Mouse (Mus musculus): ENCODE data around the gene Mzt1.
A peak's percentile ranks its signal among the peaks of the same experiment; 100 is the strongest.
"Not testable (repeated sequence)": the region's sequence is repeated elsewhere in the genome, so short reads cannot be mapped to it uniquely, and the experiment has no call there.

Gene Mzt1

DNA sequence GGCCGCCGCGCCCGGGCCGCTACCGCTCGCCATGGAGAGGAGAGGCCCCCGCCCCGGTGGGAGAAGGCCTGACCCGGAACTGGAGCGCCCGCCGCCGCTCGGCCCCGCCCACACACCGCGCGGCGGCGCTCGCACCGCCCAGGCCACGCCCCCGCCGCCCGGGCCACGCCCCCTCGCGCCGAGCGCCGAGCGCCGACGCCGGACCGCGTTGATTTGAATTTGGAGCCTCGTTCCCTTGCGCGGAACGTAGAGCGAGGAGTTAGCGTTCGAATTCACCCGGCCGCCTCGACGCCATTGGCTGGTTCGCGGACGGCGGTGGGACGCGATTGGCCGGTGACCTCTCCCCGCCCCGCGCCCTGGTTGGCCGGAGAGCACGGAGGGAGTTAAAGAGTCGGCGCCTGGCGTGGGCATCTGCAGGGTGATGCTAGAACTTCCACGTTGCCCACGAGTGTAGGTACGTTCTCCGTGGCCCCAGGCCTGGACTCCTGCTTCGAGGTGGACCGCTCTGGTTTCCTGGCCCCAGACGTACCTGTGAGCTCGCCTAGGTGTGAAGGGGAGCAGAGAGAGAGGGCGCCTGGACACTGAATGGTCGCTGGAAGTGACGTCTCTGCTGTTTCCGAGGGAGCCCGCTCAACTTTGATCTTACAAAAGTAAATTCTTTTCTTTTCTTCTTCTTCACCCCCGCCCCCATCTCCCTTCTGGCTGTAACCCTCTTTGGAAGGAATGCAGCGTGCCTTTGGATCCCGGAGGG lies at the start of gene Mzt1, which contains the start of gene Bora:
TSS of gene Mzt1 (minus strand) at position 104 of the 751 bp plus-strand sequence.
TSS of gene Bora (plus strand) at position 192 of the 751 bp plus-strand sequence.
- DNase-seq (ENCODE audit: low spot score): peak; percentile 95

DNA sequence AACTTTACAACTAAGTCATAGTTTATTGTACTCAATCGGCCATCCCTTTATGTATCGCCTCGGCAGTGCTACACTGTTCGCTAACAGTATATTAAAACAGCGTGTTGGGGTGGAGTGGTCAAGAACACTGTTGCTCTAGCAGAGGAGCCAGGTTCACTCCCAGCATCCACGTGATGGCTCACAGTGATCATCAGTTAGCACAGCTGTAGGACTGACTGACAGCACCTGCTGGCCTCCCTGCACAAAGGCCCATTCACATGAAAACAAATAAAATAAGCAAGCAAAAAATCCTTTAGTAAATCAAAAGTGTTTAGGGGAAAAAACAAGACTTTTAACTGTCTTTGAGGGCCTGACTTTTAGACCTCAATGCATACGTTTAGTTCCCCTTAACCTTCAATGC lies 43.0 kb upstream of the Mzt1 start:
- no peak for DNase-seq (ENCODE audit: low spot score)

DNA sequence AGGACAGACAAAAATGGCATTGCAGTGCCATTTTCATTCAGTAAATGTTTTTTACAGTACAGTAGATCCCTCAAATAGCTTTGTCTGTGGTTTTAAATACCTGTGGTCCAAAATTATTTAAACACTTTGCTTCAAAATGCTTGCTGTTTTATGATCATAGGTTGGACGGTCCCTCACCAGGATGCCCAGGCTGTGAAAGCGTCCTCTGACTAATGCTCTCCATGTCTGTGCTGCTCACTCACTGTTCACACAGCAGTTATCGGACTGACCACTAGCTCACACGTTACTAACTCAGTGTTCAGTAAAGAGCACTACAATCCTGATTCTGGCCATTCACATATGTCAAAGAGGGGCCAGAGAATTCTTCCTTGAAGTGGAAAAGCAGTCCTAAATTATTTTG lies 25.2 kb upstream of the Mzt1 start:
- no peak for DNase-seq (ENCODE audit: low spot score)

DNA sequence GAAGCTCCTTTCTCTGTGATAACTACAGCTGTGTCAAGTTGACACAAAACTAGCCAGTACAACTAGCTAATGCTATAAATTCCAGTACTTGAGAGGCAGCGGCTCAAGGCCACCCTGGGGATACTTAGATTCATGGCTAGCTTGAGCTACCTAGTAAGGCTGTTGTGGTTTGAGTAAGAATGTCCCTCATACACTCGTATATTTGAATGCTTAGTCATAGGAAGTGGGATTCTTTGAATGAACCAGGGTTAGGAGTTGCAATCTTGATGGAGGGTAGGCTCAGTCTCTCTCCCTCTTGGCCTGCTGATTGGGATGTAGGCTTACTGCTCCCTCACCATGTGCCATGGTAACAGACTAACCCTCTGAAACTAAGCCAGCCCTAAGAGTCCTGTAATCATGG lies 17.2 kb upstream of the Mzt1 start:
- no peak for DNase-seq (ENCODE audit: low spot score)

DNA sequence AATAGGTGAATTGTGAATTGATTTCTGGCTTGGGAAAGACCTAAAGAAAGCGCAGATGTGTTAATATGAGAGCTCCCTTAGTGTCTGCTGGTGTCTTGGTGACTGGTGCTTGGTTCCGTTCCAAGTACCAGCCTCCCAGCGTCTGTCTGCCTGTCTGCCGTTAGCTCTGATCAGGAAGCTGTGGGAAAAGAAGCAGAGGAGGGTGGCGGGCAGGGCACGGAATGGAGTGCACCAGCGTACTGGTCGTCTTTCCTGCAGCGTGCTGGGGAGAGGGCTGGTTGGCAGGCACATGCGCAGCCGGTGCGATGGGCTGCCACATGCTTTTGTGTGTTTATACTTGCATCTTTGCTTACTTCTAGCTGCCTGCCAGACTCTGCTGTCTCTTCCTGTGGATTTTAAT lies 14.7 kb upstream of the Mzt1 start:
- DNase-seq (ENCODE audit: low spot score): no peak

DNA sequence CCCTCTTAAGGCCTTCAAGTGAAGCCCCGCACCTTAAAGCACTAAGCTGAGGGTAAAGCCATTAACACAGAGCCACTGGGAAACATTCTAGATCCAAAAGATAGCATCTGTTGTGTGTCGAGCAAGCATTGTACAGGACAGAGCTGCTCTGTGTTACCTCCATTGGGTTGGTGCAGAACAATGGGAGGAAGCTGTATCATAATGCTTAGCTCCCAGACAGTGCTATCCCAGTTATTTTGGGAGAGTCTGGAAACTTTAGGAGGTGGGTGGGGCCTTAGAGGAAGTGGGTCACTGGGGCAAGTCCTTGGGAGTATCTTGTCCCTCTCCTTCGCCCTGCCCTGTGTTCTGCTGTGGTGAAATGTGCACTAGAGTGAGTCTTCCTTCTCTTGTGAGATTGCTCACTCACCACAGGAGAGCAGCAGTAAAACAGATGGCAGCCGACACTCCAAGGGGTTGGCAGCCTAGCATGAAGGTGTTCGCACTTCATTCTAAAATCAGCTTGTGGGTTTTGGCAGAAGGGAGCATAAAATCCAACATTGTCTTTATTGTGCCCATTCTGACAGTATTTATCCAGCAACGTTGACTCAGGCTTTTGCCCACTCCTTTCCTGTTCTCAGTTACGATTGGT lies 13.1 kb upstream of the Mzt1 start:
- DNase-seq (ENCODE audit: low spot score): no peak

DNA sequence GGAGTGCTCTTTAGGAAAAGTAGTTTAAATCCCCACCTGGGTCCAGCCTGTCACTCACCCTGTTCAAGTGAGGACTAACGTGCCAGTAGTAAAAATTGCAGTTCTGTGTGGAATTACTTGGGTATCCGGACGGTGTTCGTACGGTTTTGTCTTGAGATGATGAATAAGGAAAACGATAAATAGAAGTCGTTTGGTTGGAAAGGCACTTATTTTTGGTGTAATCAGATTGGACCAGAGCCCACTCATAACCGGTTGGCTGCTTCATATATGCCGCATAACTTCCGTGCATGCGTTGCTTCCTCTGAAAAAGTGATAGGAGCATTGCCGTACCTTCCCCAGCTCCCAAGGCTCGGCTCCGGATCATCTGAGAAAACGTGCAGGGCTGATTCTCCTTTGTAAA lies 848 bp upstream of the Mzt1 start:
- DNase-seq (ENCODE audit: low spot score): peak; percentile 17

DNA sequence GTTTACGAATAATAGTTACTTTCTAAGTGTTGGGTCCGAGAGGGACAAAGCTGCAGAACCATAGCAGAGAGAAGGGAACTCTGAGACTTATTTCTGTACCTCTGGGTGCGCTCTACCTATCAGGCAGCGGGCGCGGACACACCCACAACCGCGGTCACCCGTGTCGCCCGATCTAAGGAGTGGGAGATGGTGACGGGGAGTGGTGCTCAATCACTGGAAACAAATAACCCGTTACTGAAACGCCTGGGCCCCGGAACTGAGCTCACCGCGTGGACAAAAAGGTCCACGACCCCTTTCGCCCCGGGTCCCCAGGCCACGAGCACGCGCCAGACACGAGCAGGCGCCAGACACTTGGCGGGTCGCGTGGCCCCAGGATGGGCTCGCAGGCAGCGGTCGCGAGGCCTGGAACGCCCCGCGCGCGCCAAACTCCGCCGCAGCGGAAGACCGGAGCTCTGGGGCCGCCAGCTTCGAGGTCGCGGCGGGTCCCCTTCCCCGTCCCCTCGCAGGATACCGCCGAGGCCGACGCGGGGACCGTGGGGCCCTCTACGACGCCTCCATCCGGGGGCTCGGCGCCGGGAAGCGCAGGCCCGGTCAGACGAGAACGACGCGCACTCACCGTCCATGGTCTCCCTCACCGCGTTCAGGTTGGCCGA lies 430 bp downstream of the Mzt1 start:
- peak; percentile 51 for DNase-seq (ENCODE audit: low spot score)

DNA sequence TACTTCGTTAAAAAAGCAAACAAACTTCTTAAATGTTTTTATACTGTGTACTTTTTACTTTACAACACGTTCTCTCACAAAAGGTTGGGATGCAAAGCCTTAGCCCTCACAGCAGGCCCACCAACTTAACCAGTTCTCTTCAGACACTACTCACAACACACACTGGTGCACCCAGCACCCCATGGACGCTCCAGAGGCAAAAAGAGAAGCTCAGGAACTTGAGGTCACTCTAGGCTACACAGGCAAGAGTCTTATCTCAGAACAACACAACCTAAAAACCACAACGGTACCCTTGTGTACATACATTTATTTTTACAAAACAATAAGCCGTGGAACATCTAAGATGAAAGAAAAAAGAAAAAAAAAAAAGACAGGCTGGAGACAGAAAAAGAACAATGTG lies 1.2 kb downstream of the Mzt1 start:
- no peak for DNase-seq (ENCODE audit: low spot score)

DNA sequence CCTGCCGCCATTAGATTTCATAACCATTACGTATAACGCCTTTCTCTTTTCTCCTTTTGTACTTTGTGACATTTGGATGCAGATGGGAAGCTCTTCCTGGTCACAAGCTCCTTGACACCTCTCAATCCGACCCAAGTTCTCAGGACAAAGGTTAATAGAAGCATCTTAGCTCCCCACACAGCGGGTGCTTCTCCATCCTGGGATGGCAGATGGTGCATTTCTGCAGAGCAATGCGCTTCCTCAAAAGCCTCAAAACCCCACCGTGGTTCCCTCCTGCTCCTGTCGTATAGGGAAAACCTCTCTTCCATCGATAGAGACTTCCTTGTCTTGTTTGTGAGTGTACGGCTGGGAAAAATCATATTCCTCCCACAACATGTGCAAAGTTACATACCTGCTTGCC lies 1.8 kb downstream of the Mzt1 start:
- DNase-seq (ENCODE audit: low spot score): no peak

DNA sequence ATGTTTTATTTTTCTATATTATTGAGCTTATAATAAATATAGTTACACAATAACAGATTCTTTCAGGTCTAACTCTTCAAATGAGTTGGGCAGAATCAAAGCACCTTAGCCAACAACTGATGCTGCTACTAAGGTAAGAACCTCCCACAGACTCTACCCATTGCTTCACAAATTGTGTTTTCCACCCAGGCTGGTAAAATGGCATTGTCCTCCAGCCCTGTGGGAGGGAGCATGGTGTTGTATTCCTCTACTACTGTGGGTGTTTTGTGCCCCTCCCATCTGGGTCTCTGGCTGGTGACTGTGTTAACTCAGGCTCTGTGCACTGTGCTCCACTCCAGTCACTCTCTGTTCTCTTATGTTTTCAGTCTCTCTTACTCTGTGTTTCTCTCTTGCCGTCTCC lies 2.4 kb downstream of the Mzt1 start:
- no peak for DNase-seq (ENCODE audit: low spot score)

DNA sequence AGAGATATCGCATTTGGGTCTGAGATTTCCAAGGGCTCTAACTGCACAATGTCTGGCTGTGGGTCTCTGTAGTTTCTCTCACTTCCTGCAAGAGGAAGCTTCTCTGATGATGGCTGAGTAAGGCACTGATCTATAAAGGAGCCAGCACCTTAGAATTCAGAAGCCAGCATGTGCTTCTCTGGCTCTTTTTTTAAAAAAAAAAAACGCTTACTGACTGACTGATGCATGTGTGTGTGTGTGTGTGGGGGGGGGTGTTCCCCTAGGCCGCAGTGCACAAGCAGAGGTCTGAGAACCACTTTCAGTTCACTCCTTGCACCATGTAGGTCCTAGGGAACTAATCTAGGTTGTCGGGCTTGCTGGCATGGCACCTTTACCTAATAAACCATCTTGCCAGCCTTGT lies 4.5 kb downstream of the Mzt1 start:
- DNase-seq (ENCODE audit: low spot score): no peak

DNA sequence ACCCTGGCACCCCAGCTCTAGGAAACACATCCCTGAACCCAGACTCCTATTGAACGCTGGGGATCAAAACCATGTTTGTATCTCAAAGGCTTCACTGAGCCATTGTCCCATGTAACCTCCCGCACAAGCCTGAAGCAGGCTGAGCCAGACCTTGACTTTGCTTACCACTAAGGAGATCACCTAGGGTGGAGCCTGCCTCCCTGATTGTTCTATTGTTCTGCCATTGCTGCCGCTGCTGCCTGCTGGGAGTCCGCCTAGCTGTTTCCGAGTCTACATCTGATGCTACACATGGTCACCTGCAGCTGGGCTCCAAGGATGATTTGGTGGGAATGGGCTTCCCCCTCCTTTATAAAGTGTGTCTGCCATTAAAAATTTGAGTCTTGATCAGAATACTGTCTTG lies 6.6 kb downstream of the Mzt1 start:
- DNase-seq (ENCODE audit: low spot score): not testable (repeated sequence)

DNA sequence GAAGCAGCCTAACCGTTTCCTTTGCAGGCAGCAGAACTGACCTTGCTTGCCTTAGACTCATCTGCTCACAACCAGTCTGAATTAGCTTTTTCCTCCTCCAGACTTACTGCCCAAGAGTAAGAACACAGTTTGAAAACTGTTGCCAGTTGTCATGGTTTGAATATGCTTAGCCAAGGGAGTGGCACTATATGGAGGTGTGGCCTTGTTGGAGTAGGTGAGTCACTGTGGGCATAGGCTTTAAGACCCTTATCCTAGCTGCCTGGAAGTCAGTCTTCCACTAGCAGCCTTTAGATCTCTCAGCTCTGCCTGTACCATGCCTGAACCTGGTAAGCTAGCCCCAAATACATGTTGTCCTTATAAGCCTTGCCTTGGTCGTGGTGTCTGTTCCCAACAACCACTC lies 8.2 kb downstream of the Mzt1 start:
- DNase-seq (ENCODE audit: low spot score): no peak

DNA sequence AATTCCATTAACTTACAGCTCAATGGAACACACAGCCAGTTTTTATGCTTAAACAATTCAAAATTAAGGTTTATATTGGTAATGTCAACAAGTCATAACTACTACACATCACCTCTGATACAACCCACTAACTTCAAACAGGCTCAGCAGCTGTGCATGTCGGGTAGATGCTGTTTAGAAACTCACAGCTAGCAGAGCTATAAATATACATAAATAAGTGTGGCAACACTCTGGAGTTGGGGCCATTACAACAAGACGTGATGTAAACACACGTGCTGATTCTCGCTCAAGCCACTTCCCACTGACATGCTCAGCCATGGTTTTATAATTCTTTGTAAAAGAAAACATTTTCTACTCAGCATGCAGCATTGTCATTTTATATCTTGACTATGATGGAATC lies 9.9 kb downstream of the Mzt1 start:
- DNase-seq (ENCODE audit: low spot score): no peak

DNA sequence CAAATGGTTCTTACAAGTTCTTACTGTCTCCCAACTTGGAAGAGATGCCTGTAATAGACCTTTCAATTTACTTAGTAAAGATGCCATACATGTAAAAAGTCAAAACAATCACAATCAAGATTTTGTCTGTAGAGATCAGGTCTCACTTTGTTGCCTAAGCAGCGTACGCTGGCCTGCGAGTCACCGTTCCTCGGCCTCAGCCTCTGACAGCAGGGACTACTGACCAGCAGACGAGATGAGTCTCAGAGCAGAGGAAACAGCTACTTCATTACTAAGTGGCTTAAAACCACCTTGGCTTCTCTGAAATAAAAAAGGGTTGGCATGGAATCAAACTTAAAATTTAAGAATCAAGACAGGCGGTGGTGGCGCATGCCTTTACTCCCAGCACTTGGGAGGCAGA lies 11.1 kb downstream of the Mzt1 start:
- not testable (repeated sequence) for DNase-seq (ENCODE audit: low spot score)

DNA sequence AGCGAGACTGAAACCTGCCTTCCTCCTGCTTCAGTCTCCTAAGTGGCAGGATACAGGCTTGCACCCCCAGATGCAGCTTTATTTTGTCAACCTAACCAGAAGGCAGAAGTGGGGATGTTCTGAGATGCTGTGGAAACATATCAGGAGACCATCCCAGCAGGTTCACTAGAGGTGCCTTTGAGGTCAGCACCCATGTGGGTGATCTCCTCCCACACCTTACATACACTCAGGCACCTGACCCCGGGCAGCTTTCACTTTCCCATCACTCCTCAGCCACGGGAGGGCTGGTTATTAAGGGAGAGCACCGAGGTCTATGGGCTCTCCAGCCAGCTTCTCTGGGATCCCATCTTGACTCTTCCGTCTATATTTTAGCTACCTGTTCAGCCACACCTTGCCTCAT lies 13.3 kb downstream of the Mzt1 start:
- DNase-seq (ENCODE audit: low spot score): no peak

DNA sequence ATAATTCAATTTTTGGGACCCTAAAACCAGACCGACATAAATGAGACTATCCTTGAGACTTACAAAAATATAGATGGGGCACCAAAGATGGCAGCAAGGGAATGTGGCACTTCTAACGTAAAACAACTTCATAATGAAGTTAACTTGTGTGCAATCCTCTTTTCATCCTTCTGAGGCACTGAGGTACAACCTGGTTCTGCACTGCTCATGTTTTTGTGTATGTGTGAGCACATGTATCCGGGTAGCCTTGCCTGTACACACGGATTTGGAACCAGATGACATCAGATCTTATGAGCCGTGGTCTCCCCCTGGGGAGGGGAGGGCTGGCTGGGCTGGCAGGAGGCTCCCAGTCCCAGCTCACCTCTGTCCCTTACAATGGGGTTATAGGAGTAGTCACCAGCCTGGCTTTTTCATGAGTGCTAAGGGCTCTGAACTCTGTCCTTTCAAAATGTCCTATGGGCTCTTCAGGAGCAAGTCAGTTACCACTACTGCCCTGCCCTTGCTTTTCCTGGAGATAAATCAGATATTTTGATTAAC lies 14.5 kb downstream of the Mzt1 start:
- DNase-seq (ENCODE audit: low spot score): no peak

DNA sequence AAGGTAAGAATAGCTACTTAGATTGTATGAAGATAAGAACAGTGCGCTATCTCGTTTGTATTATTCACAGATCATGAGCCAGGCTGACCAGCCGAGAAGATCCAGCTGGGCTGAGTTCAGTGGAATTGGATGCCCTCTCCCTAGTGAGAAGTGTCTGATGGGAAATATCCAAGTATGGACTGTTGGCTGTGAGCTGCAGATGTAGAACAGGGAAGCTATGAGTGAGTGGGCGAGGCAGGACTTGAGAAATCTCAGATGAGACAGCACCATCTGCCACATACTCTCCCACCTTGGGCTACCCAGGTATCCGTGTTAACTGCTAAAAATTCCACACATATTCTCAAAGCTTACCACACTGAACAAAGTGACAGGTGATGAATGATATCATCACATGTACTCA lies 15.9 kb downstream of the Mzt1 start:
- no peak for DNase-seq (ENCODE audit: low spot score)

DNA sequence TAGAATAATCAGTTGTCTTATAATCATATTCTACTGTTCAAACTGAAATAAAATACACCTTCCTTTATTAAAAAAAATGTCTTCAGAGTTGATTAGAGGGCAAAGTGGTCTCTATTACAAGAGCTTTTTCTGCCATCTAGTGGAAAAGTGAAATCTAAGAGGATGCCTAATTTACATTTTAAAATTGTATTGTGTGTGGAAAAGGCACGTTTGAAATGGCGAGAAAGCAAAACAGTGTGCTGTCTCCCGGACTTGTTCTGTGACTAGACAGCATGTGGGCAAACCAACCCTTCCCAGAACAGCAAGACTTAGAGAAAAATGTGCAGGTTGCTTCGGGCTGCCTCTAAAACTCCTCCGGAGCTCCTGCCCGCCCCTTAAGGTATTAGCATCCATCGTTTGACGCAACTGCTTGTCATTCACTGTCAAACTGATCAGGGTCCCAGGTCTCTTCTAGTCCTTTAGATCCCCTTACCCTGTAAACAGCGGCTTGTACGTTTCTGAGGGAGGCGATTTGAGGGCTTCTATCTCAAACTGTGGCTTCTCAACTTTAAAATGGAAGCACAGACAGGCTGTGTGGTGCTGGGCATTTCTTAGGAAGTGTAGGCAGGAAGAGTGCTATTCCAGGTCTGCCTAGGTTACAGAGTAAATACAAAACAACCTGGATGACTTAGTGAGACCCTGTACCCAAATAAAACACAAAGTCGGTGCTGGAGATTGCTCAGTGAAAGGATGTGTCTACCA lies 23.4 kb downstream of the Mzt1 start:
- no peak for DNase-seq (ENCODE audit: low spot score)

DNA sequence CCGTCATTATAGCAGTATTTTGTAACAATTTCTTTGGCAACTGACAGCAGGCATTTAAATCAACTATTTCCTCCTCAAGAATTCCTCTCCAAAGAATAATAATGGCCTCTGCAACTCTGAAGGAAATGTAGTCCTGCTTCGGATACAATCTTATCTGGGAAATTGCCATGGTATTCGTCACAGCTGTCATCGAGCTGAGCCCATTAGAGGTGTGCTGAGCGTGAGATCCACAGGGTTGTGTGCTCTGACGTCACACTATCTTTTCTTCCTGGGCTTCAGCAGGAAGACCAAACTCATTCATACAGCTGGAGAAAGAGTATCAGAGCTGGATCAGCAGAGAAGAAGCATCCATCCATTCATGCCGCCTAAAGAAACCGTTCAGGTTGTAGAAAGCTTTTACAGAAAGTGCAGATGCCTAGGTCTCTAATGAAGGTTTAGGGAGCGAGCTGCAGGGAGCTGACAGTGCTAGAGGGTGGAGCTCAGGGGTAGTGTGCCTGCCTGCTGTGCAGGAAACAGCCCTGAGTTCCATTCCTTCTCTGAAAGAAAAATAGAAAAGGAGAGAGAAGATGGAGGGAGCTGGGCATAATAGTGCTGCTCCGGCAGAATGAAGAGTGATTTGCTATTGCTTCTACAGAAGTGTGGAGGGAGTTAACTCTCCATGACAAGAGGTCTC lies 26.7 kb downstream of the Mzt1 start:
- DNase-seq (ENCODE audit: low spot score): peak; percentile 22

DNA sequence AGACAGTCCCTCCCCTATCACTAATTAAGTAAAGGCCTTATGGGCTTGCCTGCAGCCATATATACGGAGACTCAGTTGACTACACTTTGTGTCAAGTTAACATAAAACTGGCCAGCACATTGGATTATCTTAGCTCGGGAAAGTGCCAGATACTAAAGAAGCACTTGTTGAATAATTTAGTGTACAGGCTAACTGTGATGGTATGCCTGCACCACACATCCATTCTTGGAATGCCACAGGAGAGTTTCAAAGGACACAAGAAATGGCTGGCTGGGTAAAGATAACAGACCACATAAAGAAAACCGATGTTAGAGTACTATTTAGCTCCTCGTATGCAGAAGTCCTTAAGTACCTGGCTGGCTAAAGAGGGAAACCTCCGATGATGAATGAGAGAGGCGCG lies 27.2 kb downstream of the Mzt1 start:
- no peak for DNase-seq (ENCODE audit: low spot score)
